In genomic region chr1:153506266-153506665, GRCm38 (mm10) we compare ENCODE assay signal across 10 mouse cellular contexts. TPM values are rescaled to one million over a fixed set of nuclear protein-coding genes. Genes with fewer than 3 reads are reported as not detected.
DNase-seq lines count a peak whose midpoint lies in the region; ATAC-seq lines count a peak whose summit lies in the region.
"Had no signal": no experiment of that assay in that cellular context is flagged by ENCODE, and none has a peak within 500 bp of the region (broad histone marks: within the 10 kb centered on the region; RNA-seq: fewer than 3 reads in every experiment).

No protein-coding gene starts in this region.

- no peaks in the 10 kb centered on the region for H3K4me1 ChIP-seq in hindbrain, embryonic 16.5 days (ENCODE audit: control insufficient read depth, insufficient read depth, low read depth, low read length)
- 0 out of 2 replicates have a peak, but pooled peaks cover 3% of the 10 kb centered on the region for H3K4me1 ChIP-seq in hindbrain, embryonic 10.5 days (replicated peaks)
- peaks cover 6% of the 10 kb centered on the region; the same call in 1 of the 2 replicates for H3K4me1 ChIP-seq in limb, embryonic 10.5 days

- no peaks in the 10 kb centered on the region for H3K36me3 ChIP-seq in hindbrain, embryonic 16.5 days (ENCODE audit: control insufficient read depth, insufficient read depth, low read length)
- no peaks in the 10 kb centered on the region for H3K36me3 ChIP-seq in hindbrain, embryonic 10.5 days
- H3K36me3 ChIP-seq in limb, embryonic 10.5 days = no peaks in the 10 kb centered on the region

- H3K4me3 ChIP-seq in hindbrain, embryonic 16.5 days (ENCODE audit: low read length) = no peak overlapping the region
- H3K4me3 ChIP-seq in hindbrain, embryonic 10.5 days = no peak overlapping the region
- H3K4me3 ChIP-seq in limb, embryonic 10.5 days = no peak overlapping the region

- no peak overlapping the region for H3K27ac ChIP-seq in hindbrain, embryonic 16.5 days (ENCODE audit: low read depth, low read length)
- no peak overlapping the region for H3K27ac ChIP-seq in hindbrain, embryonic 10.5 days
- no peak overlapping the region for H3K27ac ChIP-seq in limb, embryonic 10.5 days
- H3K27ac ChIP-seq: liver, embryonic 14.5 days had no signal

- no peaks in the 10 kb centered on the region for H3K27me3 ChIP-seq in hindbrain, embryonic 16.5 days (replicated peaks; ENCODE audit: control insufficient read depth, insufficient read depth, low read length)
- no peaks in the 10 kb centered on the region for H3K27me3 ChIP-seq in hindbrain, embryonic 10.5 days (ENCODE audit: insufficient read depth, poor library complexity, severe bottlenecking)
- H3K27me3 ChIP-seq in limb, embryonic 10.5 days (ENCODE audit: low read depth, poor library complexity, severe bottlenecking) = no peaks in the 10 kb centered on the region

- no peak overlapping the region for H3K4me2 ChIP-seq in hindbrain, embryonic 16.5 days (ENCODE audit: low read length)

- peak; percentile 35 for DNase-seq in cerebellum, adult 11-12 months
- DNase-seq in hindbrain, embryonic 10.5 days (ENCODE audit: low spot score) = no peak
- DNase-seq in right cerebral cortex, adult 2 months (ENCODE audit: low spot score in 2 of 2) = peak; percentile 13 to 42
- DNase-seq in right cerebral cortex, postnatal 25 days = no peak
- DNase-seq in yolk sac, embryonic 10.5 days (ENCODE audit: low spot score) = no peak
- no peak for DNase-seq in limb, embryonic 10.5 days (ENCODE audit: low spot score)

- 43% methylated on average over 5 of the region's 6 CpGs for WGBS in hindbrain, embryonic 16.5 days
- 84% methylated on average over 6 of the region's 6 CpGs for WGBS in hindbrain, embryonic 10.5 days
- WGBS in limb, embryonic 10.5 days = 91% methylated on average over 6 of the region's 6 CpGs

- no peak overlapping the region for H3K9ac ChIP-seq in hindbrain, embryonic 16.5 days (ENCODE audit: low read depth, low read length)
- H3K9ac ChIP-seq: liver, embryonic 14.5 days had no signal

- no peaks in the 10 kb centered on the region for H3K9me3 ChIP-seq in hindbrain, embryonic 16.5 days (ENCODE audit: control insufficient read depth, low read length)
- H3K9me3 ChIP-seq in hindbrain, embryonic 10.5 days = no peaks in the 10 kb centered on the region
- H3K9me3 ChIP-seq in limb, embryonic 10.5 days (replicated peaks) = no peaks in the 10 kb centered on the region

- ATAC-seq in cerebellum, adult (ENCODE audit: insufficient number of reproducible peaks, low FRiP score, low TSS enrichment) = no peak
- peak; percentile 50; the same call in 1 of the 2 replicates for ATAC-seq in hindbrain, embryonic 16.5 days
- ATAC-seq: intestine, postnatal 0 days had no signal

RNA-seq across cellular contexts. Expression of gene Dhx9, which starts 18.8 kb away (rescaled TPM):
- polyA plus RNA-seq in hindbrain, embryonic 16.5 days (2015; fragmentation: Nextera tagmentation; extraction: Ambion mirVana) = 17.0 and 22.2 TPM in 2 replicates
- 31.1 and 42.1 TPM in 2 replicates for polyA plus RNA-seq in hindbrain, embryonic 10.5 days (2016; fragmentation: Nextera tagmentation; extraction: Ambion mirVana)
- polyA plus RNA-seq in limb, embryonic 10.5 days (2016; fragmentation: Nextera tagmentation; extraction: Ambion mirVana) = 37.0 and 40.9 TPM in 2 replicates

RNA-seq across cellular contexts. Expression of gene Npl, which starts 43.6 kb away (rescaled TPM):
- polyA plus RNA-seq in hindbrain, embryonic 16.5 days (2015; fragmentation: Nextera tagmentation; extraction: Ambion mirVana) = 15.4 and 17.4 TPM in 2 replicates
- polyA plus RNA-seq in hindbrain, embryonic 10.5 days (2016; fragmentation: Nextera tagmentation; extraction: Ambion mirVana) = 15.5 and 17.8 TPM in 2 replicates
- polyA plus RNA-seq in limb, embryonic 10.5 days (2016; fragmentation: Nextera tagmentation; extraction: Ambion mirVana) = 4.9 and 5.2 TPM in 2 replicates

Comparison
In these comparisons a context has a peak if more than half of its experiments do, and no peak if none do; other contexts are left out.
1. DNase-seq: peak in cerebellum, adult 11-12 months (single experiment) and right cerebral cortex, adult 2 months (2 of 2); none in hindbrain, embryonic 10.5 days (single experiment), right cerebral cortex, postnatal 25 days (single experiment), yolk sac, embryonic 10.5 days (single experiment) and limb, embryonic 10.5 days (single experiment).